Mouse (Mus musculus) testis, adult 2 months (tissue): ENCODE measurements at regions not wholly inside any gene's neighbourhood (a gene's known extent, or its start where the extent isn't known, plus 50 kb on each side); places are given as distances from the start of the nearest gene placed in this dataset.

Source experiments
- CTCF ChIP-seq: fragments of 200-500 bp; IDR thresholded peaks from 2 replicates; pipeline ENCODE4 v1.5.1; 2012; ENCODE audit warnings: low read depth, mild to moderate bottlenecking, inconsistent platforms, low read length, moderate library complexity; ENCODE audit not compliant: control insufficient read depth, insufficient read depth, insufficient replicate concordance
- POLR2A ChIP-seq: fragments of 200-500 bp; IDR thresholded peaks from 2 replicates; pipeline ENCODE4 v1.6.1; 2012; ENCODE audit warnings: low read depth, mild to moderate bottlenecking, inconsistent platforms, low read length, moderate library complexity; ENCODE audit not compliant: control insufficient read depth

- TF ChIP-seq POLR2A (no peak), CTCF (no peak)
Measured at GRCm38 (mm10) chr5:90042781-90043180, 159.6 kb upstream of the Adamts3 start.
